Mouse (Mus musculus) layer of hippocampus, adult 6 months (tissue): Measurements from ENCODE around the gene Ppp1cb. TPM values are rescaled to one million over a fixed set of nuclear protein-coding genes. Genes with fewer than 3 reads are reported as not detected.

ENCODE experiments used
- long read RNA-seq, 2 experiments: library from polyadenylated mRNA; unstranded; transcript quantifications; one replicate each; pipeline ENCODE4 v2.0.0; 2019 to 2020
- polyA plus RNA-seq: library from polyadenylated mRNA; unstranded; fragments of <200 nt; fragmentation: Nextera tagmentation; gene quantifications from 2 replicates; pipeline ENCODE4 v1.2.3, GENCODE M21; 2021

Gene Ppp1cb
- polyA plus RNA-seq = 118 and 144 TPM in 2 replicates
- long read RNA-seq, experiment 1, full-length matches to known transcripts = 145 of 294 reads
- long read RNA-seq, experiment 1, partial matches to known transcripts = 140 of 294 reads
- long read RNA-seq, experiment 1, other reads (novel, unspliced or antisense) = 9 of 294 reads
- long read RNA-seq, experiment 2, full-length matches to known transcripts = 629 of 705 reads
- long read RNA-seq, experiment 2, partial matches to known transcripts = 32 of 705 reads
- long read RNA-seq, experiment 2, other reads (novel, unspliced or antisense) = 44 of 705 reads

GRCm38 (mm10) chr5:32458408-32459143 is at the start of gene Ppp1cb:
TSS of gene Ppp1cb (plus strand) at chr5:32458843.

Other genes with a start within 250 kb of the Ppp1cb start
- gene Plb1, start 226.1 kb upstream of the Ppp1cb start, polyA plus RNA-seq = 1.6 and 1.7 TPM in 2 replicates
- gene Yes1, start 152.3 kb downstream of the Ppp1cb start, polyA plus RNA-seq = 2.9 and 4.5 TPM in 2 replicates